Mouse (Mus musculus) stomach, embryonic 14.5 days (tissue): ENCODE data around the gene Gm9376. TPM values are rescaled to one million over a fixed set of nuclear protein-coding genes. Genes with fewer than 3 reads are reported as not detected.

ENCODE experiments used
- ATAC-seq: fragments of 200-750 bp; cut with Nextera tagmentation; 2 replicates; pipeline ENCODE4 v1.8.0; 2017; ENCODE audit warnings: low read depth, moderate TSS enrichment; ENCODE audit not compliant: insufficient number of reproducible peaks, insufficient read depth, low FRiP score
- H3K27ac ChIP-seq: fragments of 300-500 bp; sonication (generic); 2 replicates; pipeline ENCODE4 v1.5.1; 2014; ENCODE audit warnings: mild to moderate bottlenecking, low read length, moderate library complexity, mixed read lengths
- H3K27me3 ChIP-seq: fragments of 300-500 bp; sonication (generic); 2 replicates; pipeline ENCODE4 v1.6.1; 2014; ENCODE audit warnings: low read length, control low read depth, mixed read lengths; ENCODE audit not compliant: control insufficient read depth, insufficient read depth
- H3K36me3 ChIP-seq: fragments of 300-500 bp; sonication (generic); 2 replicates; pipeline ENCODE4 v1.6.1; 2014; ENCODE audit warnings: mild to moderate bottlenecking, control low read depth, low read length, moderate library complexity, mixed read lengths; ENCODE audit not compliant: control insufficient read depth, insufficient read depth
- H3K4me1 ChIP-seq: fragments of 300-500 bp; sonication (generic); 2 replicates; pipeline ENCODE4 v1.6.1; 2014; ENCODE audit warnings: low read length, control low read depth, mixed read lengths; ENCODE audit not compliant: control insufficient read depth, insufficient read depth
- H3K4me2 ChIP-seq: fragments of 300-500 bp; sonication (generic); replicated peaks from 2 replicates; pipeline ENCODE4 v1.6.1; 2014; ENCODE audit warnings: low read depth, low read length, control low read depth
- H3K4me3 ChIP-seq: fragments of 300-500 bp; sonication (generic); 2 replicates; pipeline ENCODE4 v1.5.1; 2014; ENCODE audit warnings: low read depth, low read length, control low read depth
- H3K9ac ChIP-seq: fragments of 300-500 bp; sonication (generic); replicated peaks from 2 replicates; pipeline ENCODE4 v1.6.1; 2014; ENCODE audit warnings: low read depth, mild to moderate bottlenecking, control low read depth, low read length, moderate library complexity, mixed read lengths
- H3K9me3 ChIP-seq: fragments of 300-500 bp; sonication (generic); 2 replicates; pipeline ENCODE4 v1.6.1; 2016; ENCODE audit warnings: low read depth, low read length, control low read depth; ENCODE audit not compliant: control insufficient read depth
- WGBS: fragments of 180-500 bp; shearing (Covaris S2); extraction: QIAGEN DNeasy Blood & Tissue Kit; methylation state at CpG from one replicate; pipeline ENCODE4 v1.1.7; 2014; 5-methylcytosine and 5-hydroxymethylcytosine counted together
- polyA plus RNA-seq: library from polyadenylated mRNA; unstranded; fragments of >200 nt; fragmentation: Nextera tagmentation; extraction: Ambion mirVana; gene quantifications from 2 replicates; pipeline ENCODE4 v1.2.1, GENCODE M21; 2014

The Gm9376 gene
- polyA plus RNA-seq: not detected in 2 replicates

- 69% methylated on average over 2 of the region's 2 CpGs for WGBS
- ATAC-seq: no peak
- Histone ChIP-seq H3K9ac (no peak within 1 kb of the TSS), H3K4me1 (no peaks in the 10 kb centered on the region), H3K4me3 (no peak within 1 kb of the TSS), H3K27ac (no peak within 1 kb of the TSS), H3K36me3 (no peaks in the 10 kb centered on the region), H3K4me2 (no peak within 1 kb of the TSS), H3K9me3 (no peaks in the 10 kb centered on the region), H3K27me3 (no peaks in the 10 kb centered on the region)
These were observed at the start of gene Gm9376 for GRCm38 (mm10) chr14:118266660-118267059. Gene Gm9376, plus strand, starts transcription at chr14:118266960.

GRCm38 (mm10) chr14:118220885-118221284 is 45.9 kb upstream of the Gm9376 start:
- no peak overlapping the region for H3K4me2 ChIP-seq
- H3K9ac ChIP-seq: no peak overlapping the region
- peaks cover 31% of the 10 kb centered on the region for H3K27me3 ChIP-seq
- no peak overlapping the region for H3K27ac ChIP-seq
- no peak overlapping the region for H3K4me3 ChIP-seq
- H3K36me3 ChIP-seq: no peaks in the 10 kb centered on the region
- no peaks in the 10 kb centered on the region for H3K9me3 ChIP-seq
- H3K4me1 ChIP-seq: no peaks in the 10 kb centered on the region
- WGBS: 67% methylated on average over 1 of the region's 1 CpGs
- ATAC-seq: no peak

DNA sequence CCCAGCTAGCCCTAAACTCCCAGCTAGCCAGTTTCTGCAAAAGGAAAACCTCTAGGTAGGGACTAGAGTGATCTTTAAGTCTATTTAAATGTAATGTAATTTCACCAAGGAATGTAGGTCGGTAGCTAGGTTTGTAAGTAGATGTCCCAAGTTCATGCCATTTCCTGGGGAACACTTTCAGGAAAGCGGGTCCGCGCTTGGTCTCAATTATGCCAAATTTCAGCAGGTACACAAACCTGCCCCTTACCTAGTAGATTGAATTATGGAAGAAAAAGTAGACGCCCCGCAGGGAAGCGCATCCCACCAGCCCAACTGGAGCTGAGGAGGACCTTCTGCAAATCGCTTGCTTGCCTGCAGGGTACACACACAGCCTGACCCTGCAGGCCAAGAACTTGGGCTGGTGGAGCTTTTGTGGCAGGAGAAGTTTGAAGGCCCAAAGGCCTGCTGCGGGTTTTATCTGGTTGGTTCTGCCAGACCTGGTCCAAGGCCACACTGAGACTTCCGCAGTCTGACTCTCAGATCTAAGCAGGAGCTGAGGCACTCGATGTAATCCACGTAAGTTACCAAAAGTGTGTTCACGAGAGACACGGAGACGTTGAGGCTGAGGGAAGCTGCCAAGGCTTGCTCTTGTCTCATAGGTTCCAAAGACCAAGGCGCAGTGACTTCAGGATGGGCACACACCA is 41.6 kb upstream of the Gm9376 start:
- 27% methylated on average over 16 of the region's 16 CpGs for WGBS
- H3K4me2 ChIP-seq: no peak overlapping the region; the same call in 1 of the 2 replicates
- peaks cover 40% of the 10 kb centered on the region for H3K27me3 ChIP-seq
- H3K36me3 ChIP-seq: no peaks in the 10 kb centered on the region
- H3K9me3 ChIP-seq: no peaks in the 10 kb centered on the region
- no peak for ATAC-seq
- H3K4me3 ChIP-seq: no peak overlapping the region
- no peak overlapping the region for H3K9ac ChIP-seq
- no peaks in the 10 kb centered on the region for H3K4me1 ChIP-seq
- no peak overlapping the region for H3K27ac ChIP-seq

DNA sequence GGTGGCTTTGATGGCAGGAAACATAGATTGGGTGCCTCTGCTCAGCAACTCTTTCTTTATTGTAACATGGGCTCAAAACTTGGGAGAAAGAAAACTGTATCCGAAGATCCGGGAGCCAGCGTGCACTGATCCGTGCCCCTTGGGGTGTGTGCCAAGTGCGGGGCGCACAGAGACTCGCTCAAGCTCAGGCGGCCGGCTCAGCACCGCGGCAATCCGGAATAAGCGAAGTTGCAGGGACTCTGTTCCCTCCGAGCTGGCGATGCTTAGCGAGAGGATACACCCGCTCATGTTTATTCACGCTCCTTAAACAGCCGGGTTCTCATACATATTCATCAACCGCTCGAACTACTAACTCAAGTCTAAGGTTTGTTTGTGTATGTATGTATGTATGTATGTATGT is 40.8 kb upstream of the Gm9376 start:
- H3K9ac ChIP-seq: no peak overlapping the region
- H3K4me1 ChIP-seq: no peaks in the 10 kb centered on the region
- no peaks in the 10 kb centered on the region for H3K9me3 ChIP-seq
- WGBS: 1% methylated on average over 21 of the region's 21 CpGs
- no peak for ATAC-seq
- peak overlapping the region; percentile 18 for H3K4me2 ChIP-seq
- H3K4me3 ChIP-seq: no peak overlapping the region
- peaks cover 41% of the 10 kb centered on the region for H3K27me3 ChIP-seq
- H3K36me3 ChIP-seq: no peaks in the 10 kb centered on the region
- no peak overlapping the region for H3K27ac ChIP-seq

DNA sequence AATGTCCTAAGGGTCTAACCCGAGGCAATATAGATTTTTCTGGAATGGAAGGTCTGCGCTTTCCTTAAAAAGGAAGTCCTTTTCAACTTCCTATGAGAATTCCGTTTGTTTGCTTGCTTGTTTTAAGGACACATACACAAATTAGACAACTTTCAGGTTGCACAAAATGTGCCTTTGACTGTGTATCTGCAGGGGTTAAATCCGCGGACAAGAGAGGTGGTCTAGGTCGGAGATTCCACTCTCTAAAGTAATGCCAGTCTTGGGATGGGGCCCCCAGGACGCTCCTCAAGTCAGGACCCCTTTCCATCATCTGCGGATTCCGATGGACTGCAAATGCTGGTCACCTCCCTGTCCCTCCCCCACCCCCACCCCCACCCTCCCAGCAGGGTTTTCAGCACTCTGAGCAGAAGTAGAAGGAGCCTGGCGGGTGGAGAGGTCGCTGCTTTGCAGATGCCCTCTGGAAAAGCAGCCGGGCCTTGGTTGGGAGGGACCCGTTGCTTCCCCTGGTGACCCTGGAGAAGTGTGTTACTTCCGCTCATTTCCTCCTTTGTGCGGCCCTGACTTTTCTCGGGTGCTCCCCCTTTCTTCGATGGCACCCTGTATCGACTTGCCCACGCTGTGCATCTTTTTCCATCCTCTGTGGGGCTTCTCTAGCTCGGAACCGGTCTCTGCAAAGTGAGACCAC is 40.1 kb upstream of the Gm9376 start:
- peaks cover 48% of the 10 kb centered on the region for H3K27me3 ChIP-seq
- H3K4me1 ChIP-seq: no peaks in the 10 kb centered on the region
- no peak for ATAC-seq
- H3K36me3 ChIP-seq: no peaks in the 10 kb centered on the region
- H3K4me3 ChIP-seq: no peak overlapping the region
- peak overlapping the region; percentile 18; the same call in 1 of the 2 replicates for H3K4me2 ChIP-seq
- 4% methylated on average over 21 of the region's 21 CpGs for WGBS
- H3K9me3 ChIP-seq: no peaks in the 10 kb centered on the region
- H3K27ac ChIP-seq: no peak overlapping the region
- no peak overlapping the region for H3K9ac ChIP-seq

GRCm38 (mm10) chr14:118232381-118232970 is 34.3 kb upstream of the Gm9376 start:
- Histone ChIP-seq H3K36me3 (no peaks in the 10 kb centered on the region), H3K9me3 (no peaks in the 10 kb centered on the region), H3K4me2 (peak overlapping the region; percentile 33; the same call in 1 of the 2 replicates), H3K27ac (no peak overlapping the region), H3K4me3 (no peak overlapping the region), H3K27me3 (peaks cover 36% of the 10 kb centered on the region), H3K9ac (no peak overlapping the region), H3K4me1 (no peaks in the 10 kb centered on the region)
- no peak for ATAC-seq
- WGBS: 6% methylated on average over 8 of the region's 8 CpGs

DNA sequence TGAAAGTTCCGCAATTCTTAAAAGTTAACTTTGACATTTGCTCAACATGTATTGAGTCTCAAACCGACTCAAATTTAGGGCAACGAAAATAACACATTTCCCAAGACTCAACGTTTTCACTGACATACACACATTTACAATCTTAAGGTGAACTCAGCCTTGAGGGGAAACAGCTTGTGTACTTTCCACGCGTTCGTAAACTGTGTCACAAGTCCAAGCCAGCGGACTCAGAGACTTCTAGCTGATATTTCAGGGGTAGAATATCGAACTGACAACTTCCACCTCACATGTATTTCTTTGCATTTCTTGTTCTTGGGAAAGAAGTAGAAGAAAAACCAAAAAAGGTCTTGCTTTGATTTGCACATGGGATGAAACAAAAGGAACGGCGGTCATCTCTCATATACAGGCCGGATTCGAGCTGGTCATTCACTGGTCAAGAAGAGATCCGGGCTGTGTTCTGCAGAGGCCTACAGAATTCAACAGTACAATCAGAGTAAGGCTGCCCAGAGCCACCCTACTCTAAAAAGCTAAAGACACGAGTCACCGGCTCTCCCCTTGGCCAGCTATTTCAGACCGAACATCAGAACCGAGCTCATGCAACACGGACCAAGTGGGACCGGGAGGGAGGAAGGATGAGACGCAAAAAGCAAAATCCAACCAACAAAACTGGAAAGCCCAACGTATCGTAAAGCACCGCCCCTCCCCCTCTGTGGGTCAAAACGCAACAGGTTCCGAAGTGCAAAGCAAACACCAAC is 32.8 kb upstream of the Gm9376 start:
- H3K9me3 ChIP-seq: no peaks in the 10 kb centered on the region
- no peaks in the 10 kb centered on the region for H3K36me3 ChIP-seq
- 6% methylated on average over 26 of the region's 26 CpGs for WGBS
- H3K4me3 ChIP-seq: peak overlapping the region; percentile 52
- H3K4me1 ChIP-seq: no peaks in the 10 kb centered on the region
- H3K4me2 ChIP-seq: peak overlapping the region; percentile 80; the same call in 1 of the 2 replicates
- H3K9ac ChIP-seq: 0 out of 2 replicates have a peak overlapping the region, but pooled peaks have one; percentile 60
- peaks cover 38% of the 10 kb centered on the region for H3K27me3 ChIP-seq
- no peak for ATAC-seq
- no peak overlapping the region for H3K27ac ChIP-seq
